Mouse (Mus musculus) layer of hippocampus, adult 2 months (tissue): ENCODE results near the gene Iqcg. TPM values are rescaled to one million over a fixed set of nuclear protein-coding genes. Genes with fewer than 3 reads are reported as not detected.
"Not testable (repeated sequence)": the region's sequence is repeated elsewhere in the genome, so short reads cannot be mapped to it uniquely, and the experiment has no call there.

ENCODE experiments used
- DNase-seq, 2 experiments: peaks; one replicate each; pipeline ENCODE4 v3.0.0; 2022; ENCODE audit warnings: low spot score in 2 of 2
- H3K27ac ChIP-seq: fragments of 200-600 bp; 2 replicates; pipeline ENCODE4 v1.8.1; 2022
- H3K4me3 ChIP-seq: fragments of 200-600 bp; 2 replicates; pipeline ENCODE4 v1.8.1; 2022; ENCODE audit warnings: mild to moderate bottlenecking
- CTCF ChIP-seq: fragments of 200-600 bp; conservative IDR thresholded peaks from 2 replicates; pipeline ENCODE4 v1.8.1; 2022; ENCODE audit warnings: antibody characterized with exemption, mild to moderate bottlenecking, moderate library complexity
- total RNA-seq, 2 experiments: library from RNA; stranded (reverse); gene quantifications; 2 replicates each; pipeline ENCODE4 v1.2.3; 2021

Gene Iqcg
- total RNA-seq, 2 experiments from 2014 or later: 4.8 to 5.4 TPM

DNA sequence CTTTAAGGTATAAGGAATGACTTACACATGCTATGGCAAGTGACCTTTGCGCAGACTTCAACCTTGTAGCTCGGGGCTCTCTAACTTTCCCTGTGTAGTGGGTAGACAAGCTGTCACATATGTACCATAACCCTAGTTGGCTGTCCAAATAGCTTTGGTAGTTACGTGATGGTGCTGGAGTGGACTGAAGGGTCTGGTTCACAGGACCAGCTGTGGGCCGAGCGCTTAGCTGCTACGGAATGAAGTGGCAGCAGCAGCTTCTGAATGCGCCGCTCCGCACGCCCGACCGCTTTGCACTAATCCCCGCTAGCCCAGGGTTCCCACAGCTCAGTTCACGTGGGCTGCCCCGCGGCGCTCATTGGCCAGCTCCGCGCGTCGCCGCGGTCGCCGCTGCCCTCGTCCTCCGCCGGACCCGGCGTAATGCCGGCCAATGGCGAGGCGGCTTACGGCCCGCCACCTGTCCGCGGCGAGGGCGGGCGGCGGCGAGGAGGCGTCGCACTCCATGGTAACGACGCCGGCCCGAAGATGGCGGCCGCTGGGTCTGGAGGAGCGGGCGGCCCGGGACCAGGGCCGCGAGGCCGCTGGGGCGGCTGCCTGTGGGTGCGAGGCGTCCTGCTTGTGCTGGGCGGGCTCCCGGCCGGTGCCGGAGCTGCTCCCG is 6.1 kb upstream of the Iqcg start, which contains the start of gene Lmln:
Gene Lmln (plus strand): TSS at position 498 of the 658 bp plus-strand sequence.
- TF ChIP-seq CTCF: no peak
- peak; percentile 83 to 86 for DNase-seq
- Histone ChIP-seq H3K27ac (peak within 1 kb of the TSS; percentile 95), H3K4me3 (peak within 1 kb of the TSS; percentile 85)

DNA sequence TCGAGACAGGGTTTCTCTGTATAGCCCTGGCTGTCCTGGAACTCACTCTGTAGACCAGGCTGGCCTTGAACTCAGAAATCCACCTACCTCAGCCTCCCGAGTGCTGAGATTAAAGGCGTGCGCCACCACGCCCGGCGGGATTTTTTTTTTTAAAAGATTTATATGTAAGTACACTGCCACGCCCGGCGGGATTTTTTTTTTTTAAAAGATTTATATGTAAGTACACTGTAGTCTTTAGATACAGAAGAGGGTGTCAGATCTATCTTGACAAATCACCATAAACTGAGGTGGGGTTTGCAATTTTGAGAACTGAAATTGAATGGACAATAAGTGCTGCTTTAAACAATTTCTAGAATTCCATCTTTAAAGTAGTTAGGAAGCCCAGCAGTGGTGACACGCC is 5.4 kb upstream of the Iqcg start:
- TF ChIP-seq CTCF: no peak
- H3K4me3 ChIP-seq: no peak overlapping the region
- DNase-seq: no peak
- H3K27ac ChIP-seq: peak overlapping the region; percentile 95; the same call in 1 of the 2 replicates

DNA sequence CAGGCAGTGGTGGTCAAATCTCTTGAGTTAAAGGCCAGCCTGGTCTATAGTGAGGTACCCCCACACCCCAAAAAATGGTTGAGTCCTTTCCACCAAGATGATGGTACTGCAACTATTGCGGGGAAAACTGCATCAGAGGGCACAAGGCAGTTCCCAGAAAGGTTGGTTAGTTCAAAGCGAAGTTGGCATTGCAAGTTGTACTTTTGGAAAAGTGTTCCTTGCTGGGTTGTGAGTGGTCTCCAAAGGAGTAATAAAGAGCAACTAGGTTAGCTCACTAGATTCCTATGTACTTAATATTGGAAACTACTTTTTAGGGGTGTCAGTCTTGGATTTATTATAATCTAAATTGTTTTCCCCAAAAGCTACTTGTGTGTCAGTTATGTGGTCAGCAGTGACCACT is 4.9 kb upstream of the Iqcg start:
- Histone ChIP-seq H3K27ac (no peak overlapping the region), H3K4me3 (no peak overlapping the region)
- no peak for TF ChIP-seq CTCF
- DNase-seq: no peak

DNA sequence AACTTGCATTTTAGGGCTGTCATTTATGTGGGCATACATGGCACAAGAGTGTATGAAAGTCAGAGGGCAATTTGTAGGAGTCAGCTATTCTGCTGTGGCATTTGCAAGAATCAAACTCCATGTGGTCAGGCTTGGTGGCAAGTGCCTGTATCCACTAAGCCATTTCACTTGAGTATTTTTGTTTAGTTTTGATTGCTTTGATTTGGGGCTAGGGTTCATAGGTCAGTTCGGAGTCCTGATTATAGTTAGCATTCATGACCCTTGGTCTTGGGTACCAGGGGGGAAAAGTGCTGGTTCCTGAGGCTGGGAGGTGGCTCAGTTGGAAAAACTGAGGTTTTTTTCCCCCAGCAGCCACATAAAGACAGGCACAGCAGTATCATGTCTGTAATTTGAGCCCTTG is 3.5 kb upstream of the Iqcg start:
- Histone ChIP-seq H3K27ac (no peak overlapping the region), H3K4me3 (no peak overlapping the region)
- no peak for TF ChIP-seq CTCF
- DNase-seq: no peak

DNA sequence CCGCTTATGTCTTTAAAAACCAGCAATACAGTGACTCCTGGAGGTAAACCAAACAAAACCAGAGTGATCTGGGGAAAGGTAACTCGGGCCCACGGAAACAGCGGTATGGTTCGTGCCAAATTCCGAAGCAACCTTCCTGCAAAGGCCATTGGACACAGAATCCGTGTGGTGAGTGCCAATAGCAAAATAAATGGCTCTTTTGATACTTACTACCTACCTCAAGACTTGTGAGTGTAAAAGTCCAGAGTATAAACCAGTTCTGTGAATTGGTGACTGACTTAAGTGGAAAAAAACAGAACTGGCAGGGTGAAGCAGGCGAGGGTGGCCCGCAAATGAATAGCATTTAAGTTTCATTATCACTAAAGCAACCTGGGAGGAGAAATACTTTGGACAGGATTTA is 2.6 kb upstream of the Iqcg start:
- not testable (repeated sequence) for H3K27ac ChIP-seq, H3K4me3 ChIP-seq, DNase-seq

DNA sequence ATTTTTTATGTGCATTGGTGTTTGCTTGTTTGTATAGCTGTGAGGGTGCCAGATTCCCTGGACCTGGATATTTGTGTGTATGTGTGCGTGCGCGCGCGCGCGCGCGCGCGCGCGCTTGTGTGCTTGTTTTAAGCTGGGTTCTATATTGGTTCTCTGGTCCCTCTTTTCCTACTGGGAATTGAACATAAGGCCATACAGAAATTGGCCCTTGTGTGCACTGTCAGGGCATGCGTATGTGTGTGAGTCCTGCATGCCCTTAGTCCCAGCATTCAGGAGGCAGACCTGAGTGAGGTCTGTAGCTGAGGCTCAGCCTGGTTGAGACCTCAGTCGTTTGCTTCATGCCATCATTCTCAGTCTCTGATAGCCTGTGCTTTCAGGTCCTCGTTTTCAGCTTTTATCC is 2.0 kb upstream of the Iqcg start:
- TF ChIP-seq CTCF: no peak
- no peak for DNase-seq
- Histone ChIP-seq H3K27ac (no peak overlapping the region), H3K4me3 (peak overlapping the region; percentile 75; the same call in 1 of the 2 replicates)

DNA sequence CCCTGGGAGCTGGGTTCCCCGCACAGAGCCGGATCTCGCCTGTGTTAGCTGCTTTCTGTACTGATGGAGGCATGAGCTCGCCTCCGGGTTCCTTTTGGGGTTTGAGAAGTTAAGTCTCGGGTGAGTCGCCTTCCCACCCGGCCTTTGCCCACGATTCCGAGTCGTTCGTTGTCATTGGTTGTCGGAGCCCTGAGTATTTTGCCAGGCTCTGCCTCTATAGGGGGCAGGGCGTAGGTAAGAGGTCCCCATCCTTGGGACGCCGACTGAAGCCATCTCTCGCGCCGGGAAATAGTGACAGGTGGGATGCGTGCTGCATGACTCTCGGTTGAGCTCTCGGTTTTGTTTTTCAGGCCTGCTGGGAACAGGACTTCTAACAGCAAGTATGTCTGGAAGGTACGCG is 768 bp upstream of the Iqcg start:
- H3K4me3 ChIP-seq: peak overlapping the region; percentile 75
- peak overlapping the region; percentile 100 for H3K27ac ChIP-seq
- no peak for TF ChIP-seq CTCF
- peak in 1 of 2 experiments; percentile 4 for DNase-seq

DNA sequence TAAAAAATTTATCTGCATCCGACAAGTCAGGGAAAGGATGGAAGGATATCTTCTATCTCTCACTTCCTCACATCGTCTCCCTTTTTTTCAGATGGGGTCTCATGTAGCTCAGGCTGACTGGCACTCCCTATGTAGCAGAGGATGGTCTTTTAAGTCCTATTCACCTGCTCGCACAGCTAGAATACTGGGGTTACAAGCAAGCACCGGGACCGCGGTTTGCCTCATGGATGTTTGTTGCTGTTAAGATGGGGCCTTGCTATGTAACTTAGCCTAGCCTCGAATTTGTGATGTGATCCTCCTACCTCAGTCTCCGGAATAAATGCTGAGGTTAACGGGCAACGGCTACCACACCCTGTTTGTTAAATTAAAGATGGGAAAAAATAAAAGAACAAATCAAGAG is 363 bp downstream of the Iqcg start:
- Histone ChIP-seq H3K4me3 (peak overlapping the region; percentile 75), H3K27ac (peak overlapping the region; percentile 100)
- TF ChIP-seq CTCF: no peak
- DNase-seq: no peak

DNA sequence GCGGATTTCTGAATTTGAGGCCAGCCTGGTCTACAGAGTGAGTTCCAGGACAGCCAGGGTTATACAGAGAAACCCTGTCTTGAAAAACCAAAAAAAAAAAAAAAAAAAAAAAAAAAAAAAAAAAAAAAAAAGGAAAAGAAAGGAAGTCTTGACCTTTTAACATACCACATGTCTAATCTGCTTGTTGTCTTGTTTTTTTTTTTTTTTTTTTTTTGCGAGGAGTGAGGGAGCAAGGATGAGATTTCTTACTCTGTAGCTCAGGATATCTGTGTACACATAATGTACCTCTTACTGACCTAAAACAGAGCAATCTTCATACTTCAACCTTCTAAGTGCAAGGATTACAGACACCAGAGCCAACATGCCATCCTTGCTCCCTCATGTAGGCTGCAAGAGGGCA is 1.1 kb downstream of the Iqcg start:
- not testable (repeated sequence) for H3K27ac ChIP-seq, H3K4me3 ChIP-seq, DNase-seq

DNA sequence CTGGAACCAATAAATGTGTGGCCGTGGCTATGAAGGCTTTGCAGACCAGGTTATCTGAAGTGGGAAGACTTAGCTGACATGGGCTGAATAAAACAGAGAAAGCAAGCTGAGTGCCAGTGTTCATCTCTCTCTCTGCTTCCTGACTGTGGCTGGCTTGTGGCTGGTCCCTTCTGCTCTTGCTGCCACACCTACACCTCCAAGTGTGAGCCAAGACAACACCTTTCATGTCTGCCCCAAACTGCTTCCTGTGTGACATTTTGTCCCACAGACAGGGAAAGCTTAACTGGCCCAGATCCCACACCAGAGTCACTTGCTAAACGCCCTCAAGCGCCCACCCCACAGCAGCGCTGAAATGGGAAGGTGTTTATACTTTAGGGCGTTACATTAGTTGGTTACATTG is 2.9 kb downstream of the Iqcg start:
- DNase-seq: no peak
- Histone ChIP-seq H3K4me3 (no peak overlapping the region), H3K27ac (no peak overlapping the region)
- no peak for TF ChIP-seq CTCF

DNA sequence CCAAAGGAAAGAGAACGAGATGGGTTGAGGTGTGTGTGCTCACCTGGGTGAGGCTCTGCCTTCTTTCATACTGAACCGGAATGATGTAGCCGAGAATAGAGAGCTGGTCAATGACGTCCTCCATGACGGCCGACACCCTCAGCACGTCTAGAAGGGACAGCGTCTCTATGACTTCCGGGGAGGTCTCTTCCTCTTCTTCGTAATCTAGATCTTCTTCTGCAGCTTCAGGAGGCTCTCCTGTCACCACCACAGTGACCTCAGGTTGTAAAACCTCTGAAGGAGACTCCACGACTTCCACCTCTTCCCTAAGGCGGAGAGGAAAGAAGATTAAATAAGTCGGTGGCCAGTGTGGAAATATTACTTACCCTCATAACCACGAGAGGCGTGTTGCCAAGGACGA is 6.2 kb downstream of the Iqcg start:
- TF ChIP-seq CTCF: no peak
- no peak overlapping the region for H3K4me3 ChIP-seq
- H3K27ac ChIP-seq: no peak overlapping the region
- no peak for DNase-seq

DNA sequence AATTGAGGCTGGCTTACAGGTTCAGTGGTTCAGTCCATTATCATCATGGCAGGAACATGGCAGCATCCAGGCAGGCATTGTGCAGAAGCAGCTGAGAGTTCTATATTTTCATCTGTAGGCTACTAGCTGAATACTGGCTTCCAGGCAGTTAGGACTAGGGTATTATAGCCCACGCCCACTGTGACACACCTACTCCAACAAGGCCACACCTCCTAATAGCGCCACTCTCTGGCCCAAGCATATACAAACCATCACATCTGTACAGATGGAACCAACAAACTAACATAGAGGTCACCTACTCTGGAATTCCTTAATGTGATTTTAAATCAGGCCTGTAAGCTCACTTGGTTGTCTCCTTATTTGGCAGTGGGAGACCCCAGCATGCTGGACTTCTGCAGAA is 7.3 kb downstream of the Iqcg start:
- no peak overlapping the region for H3K27ac ChIP-seq
- TF ChIP-seq CTCF: no peak
- no peak overlapping the region for H3K4me3 ChIP-seq
- no peak for DNase-seq

DNA sequence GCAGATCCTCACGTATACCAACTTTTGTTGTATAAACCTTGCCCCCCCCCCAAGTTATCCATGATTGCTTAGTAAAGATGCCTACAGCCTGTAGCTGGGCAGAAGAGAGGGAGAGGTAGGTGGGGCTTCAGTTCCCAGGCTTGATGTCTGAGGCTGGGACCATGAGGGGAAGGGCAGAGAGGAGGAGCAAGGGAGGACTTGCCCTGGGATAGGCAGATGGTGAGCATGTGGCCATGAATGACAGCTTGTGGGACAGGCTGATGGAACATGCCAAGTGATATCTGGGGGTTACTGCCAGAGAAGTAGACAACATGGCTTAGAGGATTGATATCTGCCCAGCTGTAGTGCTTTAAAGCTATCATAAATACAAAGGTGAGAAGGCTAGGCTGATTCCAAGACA is 8.0 kb downstream of the Iqcg start:
- no peak for TF ChIP-seq CTCF
- Histone ChIP-seq H3K27ac (no peak overlapping the region), H3K4me3 (no peak overlapping the region)
- DNase-seq: no peak

DNA sequence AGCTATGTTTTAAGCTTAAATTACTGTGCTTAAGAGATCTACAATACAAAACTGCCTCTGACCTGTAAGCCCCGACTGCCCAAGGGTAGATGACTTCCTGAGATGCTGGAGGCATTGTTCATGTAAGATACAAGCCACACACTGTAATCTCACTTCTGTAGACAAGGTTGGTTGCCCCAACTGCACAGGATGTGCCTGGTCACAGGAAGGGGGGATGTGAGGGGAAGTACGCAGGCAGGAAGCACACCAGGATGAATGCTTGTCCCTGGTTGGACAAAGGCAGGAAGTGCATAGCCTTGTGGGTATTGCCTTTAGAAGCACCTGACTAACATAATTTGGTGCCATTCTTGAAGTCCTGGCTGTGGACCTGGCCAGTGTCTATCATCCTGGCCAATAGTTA is 12.8 kb downstream of the Iqcg start:
- no peak for TF ChIP-seq CTCF
- DNase-seq: no peak
- H3K27ac ChIP-seq: no peak overlapping the region
- no peak overlapping the region for H3K4me3 ChIP-seq

DNA sequence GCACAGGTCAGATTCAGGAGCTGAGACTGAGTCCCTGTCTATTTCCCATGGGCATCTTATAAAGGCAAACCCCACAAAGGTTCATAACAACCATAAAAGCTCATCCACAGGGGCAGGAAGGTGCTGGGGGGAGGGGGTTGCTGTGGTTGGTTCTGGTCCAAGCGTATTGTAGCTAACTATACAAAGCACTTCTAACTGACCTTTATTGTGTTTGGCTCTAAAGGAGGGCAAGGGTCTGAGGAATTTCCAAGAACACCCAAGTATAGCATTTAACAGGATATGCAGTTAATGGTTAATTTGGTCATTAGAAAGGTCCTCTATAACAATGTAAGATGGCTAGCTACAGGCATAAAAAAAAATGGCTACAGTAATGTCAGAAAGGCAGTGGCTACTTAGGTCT is 13.3 kb downstream of the Iqcg start:
- no peak for DNase-seq
- H3K4me3 ChIP-seq: no peak overlapping the region
- TF ChIP-seq CTCF: no peak
- no peak overlapping the region for H3K27ac ChIP-seq
